Mouse (Mus musculus) left cerebral cortex, adult 11 months (tissue): ENCODE measurements at regions not wholly inside any gene's neighbourhood (a gene's known extent, or its start where the extent isn't known, plus 50 kb on each side); places are given as distances from the start of the nearest gene placed in this dataset.

Source experiments
- DNase-seq: peaks from one replicate; pipeline ENCODE4 v3.0.0; 2022; ENCODE audit warnings: low spot score

DNA sequence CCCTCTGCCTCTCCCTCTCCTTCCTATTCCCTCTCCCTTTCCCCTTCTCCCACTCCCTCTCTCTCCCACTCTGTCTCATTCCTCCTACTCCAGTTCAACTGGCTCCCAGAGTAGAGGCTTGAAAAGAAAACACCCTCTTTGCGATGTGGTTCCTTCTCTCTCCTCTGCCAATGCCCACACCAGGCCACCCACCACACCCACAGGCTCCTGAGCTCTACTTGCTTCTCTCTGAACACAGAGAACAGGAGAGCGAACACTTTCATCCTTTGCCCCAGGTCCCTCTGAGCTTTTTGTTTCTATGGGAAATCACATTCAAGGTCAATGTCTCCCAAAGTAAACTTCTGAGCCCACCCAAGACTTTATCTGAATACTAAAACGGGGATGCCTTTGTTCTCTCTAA, 155.8 kb downstream of the Insig2 start:
- no peak for DNase-seq

GRCm38 (mm10) chr1:121177136-121177907, 155.1 kb downstream of the Insig2 start:
- DNase-seq = no peak

GRCm38 (mm10) chr1:121177908-121178311, 154.5 kb downstream of the Insig2 start:
- no peak for DNase-seq

DNA sequence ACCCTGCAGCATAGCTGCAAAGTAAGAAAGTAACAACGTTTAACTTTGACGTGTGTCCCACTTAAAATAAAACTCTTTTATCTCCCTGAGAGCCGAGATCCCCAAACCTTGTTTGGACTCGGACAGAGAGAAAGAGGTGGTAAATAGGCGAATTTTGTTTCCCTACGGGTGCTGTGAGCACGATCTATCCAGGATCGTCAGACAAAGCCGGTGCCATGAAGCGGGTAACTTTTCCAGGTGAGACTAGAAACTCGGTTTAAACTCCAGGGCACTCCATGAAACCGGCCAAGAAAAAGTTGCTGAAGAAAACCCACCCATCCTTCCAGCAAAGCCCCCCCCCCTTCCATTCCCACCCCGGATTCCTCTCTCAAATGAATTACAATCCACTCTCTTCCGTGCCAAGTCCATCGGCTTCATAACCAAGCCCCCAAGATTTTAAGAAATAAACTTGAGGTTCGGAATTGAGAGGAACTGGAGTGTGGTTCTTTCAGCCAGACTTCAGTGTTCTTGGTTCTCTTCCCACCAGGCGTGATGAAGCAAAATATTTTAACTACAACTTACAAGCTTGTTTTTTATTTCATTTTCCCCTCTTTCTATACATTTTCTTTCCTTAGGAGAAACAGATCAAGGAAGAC, 153.7 kb downstream of the Insig2 start:
- no peak for DNase-seq

DNA sequence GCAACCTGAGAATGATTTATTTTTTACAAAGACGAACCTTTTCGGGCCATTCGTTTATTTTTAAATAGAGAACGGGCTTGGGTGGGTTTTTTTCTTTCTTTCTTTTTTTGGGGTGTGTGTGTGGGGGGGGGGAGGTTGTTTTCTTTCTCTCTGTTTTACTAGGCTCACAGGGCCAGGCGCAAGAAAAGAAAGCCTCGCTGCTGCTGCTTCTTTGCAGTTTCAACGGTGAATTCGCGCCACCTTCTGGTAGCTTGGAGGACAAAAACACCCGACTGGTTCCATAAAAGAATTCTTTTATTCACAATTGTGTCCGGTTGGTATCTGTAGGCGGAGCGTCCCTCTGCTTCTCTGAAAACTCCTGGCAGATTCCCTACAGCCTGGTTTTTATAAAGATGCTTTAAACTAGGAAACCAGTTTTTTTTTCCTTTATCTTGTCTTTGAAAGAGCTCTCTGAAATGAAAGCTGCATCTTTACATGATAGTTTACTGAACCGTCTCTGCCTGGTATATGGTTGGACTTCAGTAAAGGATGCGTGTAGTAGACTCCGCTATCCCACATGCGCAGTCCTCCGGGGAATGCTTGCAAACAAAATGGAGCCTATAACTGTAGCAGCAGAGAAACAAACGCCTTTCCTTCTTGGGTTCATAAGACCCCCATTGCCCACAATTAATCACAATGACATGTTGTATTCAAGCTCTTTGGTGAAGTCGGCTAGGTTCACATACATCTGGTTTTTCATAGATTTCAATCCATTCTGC, 151.9 kb downstream of the Insig2 start:
- peak; percentile 64 for DNase-seq

GRCm38 (mm10) chr1:121188895-121189294, 143.5 kb downstream of the Insig2 start:
- no peak for DNase-seq

DNA sequence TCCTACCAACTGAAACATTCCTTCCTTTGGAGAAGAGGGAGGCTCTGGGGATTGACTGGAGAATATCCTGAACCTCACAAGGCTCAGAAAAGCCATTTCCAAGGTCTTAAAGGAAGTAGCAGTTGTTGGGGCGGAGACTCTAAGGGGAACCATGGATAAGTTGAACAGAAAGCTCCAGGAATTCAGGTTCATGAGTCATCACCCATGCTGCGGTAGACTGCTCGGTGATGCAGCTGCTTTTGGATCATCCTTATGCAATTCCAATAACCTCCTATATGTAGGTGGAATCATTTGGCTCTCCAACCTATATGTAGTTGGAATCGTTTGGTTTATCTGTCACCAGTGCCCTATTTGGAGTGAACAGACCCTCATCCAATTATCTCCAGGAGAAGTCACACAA, 137.6 kb downstream of the Insig2 start:
- no peak for DNase-seq

GRCm38 (mm10) chr1:121215843-121216242, 116.5 kb downstream of the Insig2 start:
- DNase-seq = no peak

- DNase-seq = no peak
These were observed 108.1 kb downstream of the Insig2 start for GRCm38 (mm10) chr1:121224250-121224649.

GRCm38 (mm10) chr1:121226466-121227232, 105.7 kb downstream of the Insig2 start:
- DNase-seq = no peak

GRCm38 (mm10) chr1:121227233-121227594, 105.2 kb downstream of the Insig2 start:
- DNase-seq = no peak

DNA sequence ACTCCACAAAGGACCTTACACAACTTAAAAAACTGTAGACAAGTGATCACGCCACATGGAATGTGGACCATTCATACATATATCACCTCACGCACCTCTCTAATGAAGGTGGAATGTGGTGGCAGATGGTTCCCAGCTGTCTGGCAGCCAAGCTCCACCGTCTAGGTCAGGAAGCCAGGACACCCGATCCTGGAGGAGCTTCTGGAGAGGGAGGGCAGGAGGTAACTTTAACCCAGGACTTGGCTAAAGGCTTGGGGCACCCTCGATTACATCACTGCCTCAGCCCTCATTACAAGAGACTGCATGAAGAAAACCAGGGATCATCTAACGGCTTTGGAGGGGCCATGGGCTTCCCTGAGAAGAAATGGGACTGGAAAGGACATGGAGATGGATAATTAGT, 88.8 kb downstream of the Insig2 start:
- no peak for DNase-seq

DNA sequence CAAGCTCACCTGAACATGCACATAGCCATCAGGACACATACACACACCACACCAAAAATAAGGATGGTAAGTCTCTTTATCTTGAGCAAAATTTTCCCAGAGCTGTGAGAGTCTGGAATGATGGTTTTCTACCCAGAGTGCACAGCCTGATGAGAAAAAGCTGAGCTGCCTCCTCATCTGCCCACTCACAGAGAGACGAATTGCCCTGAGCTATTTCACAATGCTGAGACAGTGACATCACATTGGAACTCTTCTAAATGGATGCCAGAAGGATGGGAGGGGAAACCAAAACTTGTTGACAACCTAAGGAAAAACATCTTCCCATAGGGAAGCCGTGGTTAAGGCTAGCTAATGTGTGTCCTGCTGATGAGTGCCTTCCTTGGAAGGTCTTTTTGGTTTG, 84.8 kb downstream of the Insig2 start:
- no peak for DNase-seq

GRCm38 (mm10) chr1:121249081-121249480, 83.3 kb downstream of the Insig2 start:
- no peak for DNase-seq

GRCm38 (mm10) chr1:121250686-121251085, 81.7 kb downstream of the Insig2 start:
- DNase-seq = no peak

GRCm38 (mm10) chr1:121252056-121252455, 80.3 kb downstream of the Insig2 start:
- no peak for DNase-seq

- no peak for DNase-seq
These were observed 78.2 kb downstream of the Insig2 start for GRCm38 (mm10) chr1:121254196-121254595.
